Mouse (Mus musculus) MEL (cell line): Measurements from ENCODE around the gene Adam10. TPM values are rescaled to one million over a fixed set of nuclear protein-coding genes. Genes with fewer than 3 reads are reported as not detected.

Experiments used
- DNase-seq: peaks from one replicate; pipeline ENCODE4 v3.0.0; 2011; ENCODE audit warnings: low read depth, low spot score
- H3K27ac ChIP-seq: 2 replicates; pipeline ENCODE4 v1.5.1; 2012; ENCODE audit warnings: low read depth, mild to moderate bottlenecking, control low read depth, low read length, moderate library complexity; ENCODE audit not compliant: control insufficient read depth
- H3K27me3 ChIP-seq, 2 experiments: fragments of 150-350 bp in 1 of 2; sonication (generic) in 1 of 2; 2 replicates each; pipeline ENCODE4 v1.6.1; 2012; ENCODE audit warnings: low read length in 2 of 2, mild to moderate bottlenecking in 2 of 2, improper control_type of control experiment in 1 of 2, moderate library complexity in 1 of 2; ENCODE audit not compliant: insufficient read depth in 2 of 2, control insufficient read depth in 1 of 2
- H3K36me3 ChIP-seq, 2 experiments: 2 replicates each; pipeline ENCODE4 v1.6.1; 2012 to 2014; ENCODE audit warnings: low read length in 2 of 2, improper control_type of control experiment in 1 of 2, inconsistent platforms in 1 of 2, mild to moderate bottlenecking in 1 of 2; ENCODE audit not compliant: insufficient read depth in 2 of 2, control insufficient read depth in 1 of 2
- H3K4me1 ChIP-seq, 2 experiments: fragments of 150-350 bp in 1 of 2; sonication (generic) in 1 of 2; 2 replicates each; pipeline ENCODE4 v1.6.1; 2012; ENCODE audit warnings: low read length in 2 of 2, improper control_type of control experiment in 1 of 2, mild to moderate bottlenecking in 1 of 2; ENCODE audit not compliant: insufficient read depth in 2 of 2, control insufficient read depth in 1 of 2
- H3K4me3 ChIP-seq, 2 experiments: fragments of 150-350 bp in 1 of 2; sonication (generic) in 1 of 2; 2 replicates each; pipeline ENCODE4 v1.5.1; 2012; ENCODE audit warnings: low read depth in 2 of 2, low read length in 2 of 2, mild to moderate bottlenecking in 2 of 2, moderate library complexity in 2 of 2, control low read depth in 1 of 2, improper control_type of control experiment in 1 of 2; ENCODE audit not compliant: control insufficient read depth in 1 of 2, insufficient read depth in 1 of 2
- H3K79me2 ChIP-seq: 2 replicates; pipeline ENCODE4 v1.6.1; 2012; ENCODE audit warnings: mild to moderate bottlenecking, low read length, moderate library complexity; ENCODE audit not compliant: control insufficient read depth, poor library complexity, insufficient read depth
- H3K9ac ChIP-seq: 2 replicates; pipeline ENCODE4 v1.6.1; 2012; ENCODE audit warnings: low read depth, mild to moderate bottlenecking, control low read depth, low read length, moderate library complexity; ENCODE audit not compliant: control insufficient read depth, poor library complexity, severe bottlenecking
- H3K9me3 ChIP-seq: fragments of 150-350 bp; sonication (generic); replicated peaks from 2 replicates; pipeline ENCODE4 v1.6.1; 2012; ENCODE audit warnings: mild to moderate bottlenecking, low read length, improper control_type of control experiment, moderate library complexity; ENCODE audit not compliant: insufficient read depth
- CHD2 ChIP-seq: IDR thresholded peaks from 2 replicates; pipeline ENCODE4 v1.6.1; 2011; ENCODE audit warnings: low read length, improper control_type of control experiment
- CTCF ChIP-seq, 3 experiments: IDR thresholded peaks in 2 of 3; conservative IDR thresholded peaks in 1 of 3; 2 replicates each; pipeline ENCODE4 v1.5.1; 2011 to 2012; ENCODE audit warnings: low read length in 3 of 3, low read depth in 2 of 3, mild to moderate bottlenecking in 2 of 3, improper control_type of control experiment in 1 of 3, inconsistent platforms in 1 of 3, mixed read lengths in 1 of 3, moderate library complexity in 1 of 3; ENCODE audit not compliant: control insufficient read depth in 1 of 3, insufficient read depth in 1 of 3, poor library complexity in 1 of 3, severe bottlenecking in 1 of 3
- EP300 ChIP-seq, 2 experiments: IDR thresholded peaks; 2 replicates each; pipeline ENCODE4 v1.6.1; 2011; ENCODE audit warnings: improper control_type of control experiment in 2 of 2, low read length in 2 of 2, low read depth in 1 of 2, mild to moderate bottlenecking in 1 of 2
- ETS1 ChIP-seq: IDR thresholded peaks from 2 replicates; pipeline ENCODE4 v1.6.1; 2012; ENCODE audit warnings: low read depth, mild to moderate bottlenecking, inconsistent platforms, low read length, improper control_type of control experiment, moderate library complexity
- MAFK ChIP-seq: IDR thresholded peaks from 2 replicates; pipeline ENCODE4 v1.6.1; 2011; ENCODE audit warnings: low read depth, mild to moderate bottlenecking, low read length, improper control_type of control experiment, borderline replicate concordance
- MYC ChIP-seq: IDR thresholded peaks from 2 replicates; pipeline ENCODE4 v1.6.1; 2011; ENCODE audit warnings: low read depth, mild to moderate bottlenecking, low read length, improper control_type of control experiment, moderate library complexity
- NRF1 ChIP-seq: IDR thresholded peaks from 2 replicates; pipeline ENCODE4 v1.6.1; 2014; ENCODE audit warnings: low read depth, mild to moderate bottlenecking, inconsistent platforms, low read length, improper control_type of control experiment, moderate library complexity; ENCODE audit not compliant: poor library complexity, insufficient read depth, severe bottlenecking
- RAD21 ChIP-seq: IDR thresholded peaks from 2 replicates; pipeline ENCODE4 v1.6.1; 2011; ENCODE audit warnings: mild to moderate bottlenecking, low read depth, low read length, improper control_type of control experiment
- SMC3 ChIP-seq: IDR thresholded peaks from 2 replicates; pipeline ENCODE4 v1.6.1; 2011; ENCODE audit warnings: low read depth, low read length, improper control_type of control experiment
- TBP ChIP-seq: IDR thresholded peaks from 2 replicates; pipeline ENCODE4 v1.8.0; 2011; ENCODE audit warnings: low read depth, low read length, improper control_type of control experiment
- ZC3H11A ChIP-seq: IDR thresholded peaks from 2 replicates; pipeline ENCODE4 v1.6.1; 2012; ENCODE audit warnings: low read depth, mild to moderate bottlenecking, inconsistent platforms, low read length, improper control_type of control experiment
- polyA plus RNA-seq, 2 experiments: library from polyadenylated mRNA; stranded (reverse) in 1 of 2; unstranded in 1 of 2; fragments of >175 nt in 1 of 2; fragments of >200 nt in 1 of 2; gene quantifications; 2 replicates each; pipeline versions ENCODE4 v1.2.1 to v1.2.4; 2012; ENCODE audit warnings: low replicate concordance in 2 of 2, low read depth in 1 of 2; ENCODE audit not compliant: insufficient read length in 2 of 2, insufficient read depth in 1 of 2, missing spikeins in 1 of 2
- total RNA-seq: library from RNA; depleted of rRNA; stranded (reverse); fragments of 300-350 nt; gene quantifications from 2 replicates; pipeline ENCODE4 v1.2.3, GENCODE M21; 2012

The Adam10 gene
- total and polyA plus RNA-seq, 3 experiments = 20.3 to 127 (median 52.0) TPM

DNA sequence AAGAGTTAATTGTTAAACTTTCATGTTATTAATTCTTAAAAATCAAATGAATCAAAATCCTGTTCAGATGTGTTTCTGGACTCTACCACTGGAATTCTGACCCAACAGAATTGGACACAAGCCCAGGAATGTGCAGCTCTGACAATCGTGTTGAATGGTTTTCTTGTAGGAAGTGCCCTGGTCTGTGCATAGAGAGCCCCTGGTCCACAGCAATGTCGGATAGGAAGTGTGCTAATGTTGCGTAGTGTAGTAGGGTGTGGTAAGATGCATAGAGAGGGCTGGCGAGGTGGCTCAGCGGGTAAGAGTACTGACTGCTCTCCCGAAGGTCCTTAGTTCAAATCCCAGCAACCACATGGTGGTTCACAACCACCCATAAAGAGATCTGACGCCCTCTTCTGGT, 12.0 kb upstream of the Adam10 start:
- no peak overlapping the region for H3K9ac ChIP-seq
- peaks cover 12 to 24% of the 10 kb centered on the region in 2 experiments for H3K4me1 ChIP-seq
- peaks cover 0 to 18% of the 10 kb centered on the region in 2 experiments; a peak in 2 of 4 replicates for H3K36me3 ChIP-seq
- H3K27me3 ChIP-seq = no peaks in the 10 kb centered on the region
- H3K27ac ChIP-seq = no peak overlapping the region
- no peaks in the 10 kb centered on the region for H3K9me3 ChIP-seq
- no peak overlapping the region for H3K4me3 ChIP-seq
- DNase-seq = no peak
- TF ChIP-seq TBP = peak; percentile 84
- no peak for TF ChIP-seq MYC
- H3K79me2 ChIP-seq = no peaks in the 10 kb centered on the region

DNA sequence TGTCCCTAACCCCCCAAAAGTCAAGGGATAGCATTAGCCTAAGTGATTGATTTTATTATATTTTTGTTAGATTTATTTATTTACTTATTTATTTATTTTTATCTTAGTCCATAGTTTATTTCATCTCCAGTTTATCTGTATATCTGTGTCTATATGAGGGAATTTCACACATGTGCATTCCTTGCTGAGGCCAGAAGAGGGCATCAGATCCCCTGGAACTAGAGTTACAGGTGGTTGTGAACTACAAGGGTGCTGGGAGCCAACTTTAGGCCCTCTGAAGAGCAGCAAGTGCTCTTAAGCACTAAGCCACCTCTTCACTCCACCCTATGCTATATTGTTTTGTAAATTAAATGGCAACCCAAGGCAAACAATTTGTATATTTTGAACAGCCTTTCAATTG, 10.7 kb upstream of the Adam10 start:
- Histone ChIP-seq H3K27ac (no peak overlapping the region), H3K36me3 (peaks cover 0 to 21% of the 10 kb centered on the region in 2 experiments; a peak in 2 of 4 replicates), H3K79me2 (no peaks in the 10 kb centered on the region), H3K27me3 (no peaks in the 10 kb centered on the region), H3K4me3 (no peak overlapping the region), H3K9me3 (no peaks in the 10 kb centered on the region), H3K4me1 (peaks cover 12 to 24% of the 10 kb centered on the region in 2 experiments), H3K9ac (no peak overlapping the region)
- DNase-seq = peak; percentile 46
- TF ChIP-seq SMC3 (peak; percentile 73), ZC3H11A (peak; percentile 70), NRF1 (no peak), RAD21 (peak; percentile 68), CTCF (IDR thresholded peaks at IDR 0.05 in 2 of 3, conservative IDR thresholded peaks at IDR 0.05 in 1 of 3; ENCODE audit: control insufficient read depth in 1 of 3, insufficient read depth in 1 of 3, low read depth in 2 of 3, low read length in 3 of 3, poor library complexity in 1 of 3, severe bottlenecking in 1 of 3) (peak; percentile 45 to 61 (median 53))

DNA sequence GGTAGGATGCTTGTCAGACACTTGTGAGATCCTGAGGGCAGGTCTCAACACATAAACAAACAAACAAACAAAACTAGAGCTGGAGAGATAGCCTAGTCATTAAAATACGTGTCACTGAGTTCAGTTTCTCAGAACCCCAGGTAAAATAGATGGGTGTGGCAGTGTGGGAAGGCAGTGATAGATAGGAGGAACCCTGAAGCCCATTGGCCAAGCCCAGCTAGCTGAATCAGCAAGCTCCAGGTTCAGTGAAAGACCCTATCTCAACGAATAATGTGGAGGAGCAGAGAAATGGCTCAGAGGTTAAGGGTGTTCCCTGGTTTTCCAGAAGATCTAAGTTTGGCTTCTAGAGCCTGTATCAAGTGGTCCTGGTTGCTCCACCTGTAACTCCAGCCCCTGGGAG, 9.6 kb upstream of the Adam10 start:
- no peak overlapping the region for H3K9ac ChIP-seq
- no peaks in the 10 kb centered on the region for H3K27me3 ChIP-seq
- H3K36me3 ChIP-seq = peaks cover 0 to 21% of the 10 kb centered on the region in 2 experiments; a peak in 2 of 4 replicates
- no peaks in the 10 kb centered on the region for H3K79me2 ChIP-seq
- no peak for DNase-seq
- TF ChIP-seq ETS1 (peak; percentile 21; the same call in 1 of the 2 replicates), MAFK (peak; percentile 12), EP300 (IDR thresholded peaks at IDR 0.05; ENCODE audit: low read depth in 1 of 2, low read length in 2 of 2) (peak; percentile 23 to 29; a peak in 1 of 4 replicates), CHD2 (no peak)
- no peak overlapping the region for H3K27ac ChIP-seq
- no peaks in the 10 kb centered on the region for H3K9me3 ChIP-seq
- 0 out of 4 replicates have a peak overlapping the region, but pooled peaks of 1 of the 2 experiments have one; percentile 3 for H3K4me3 ChIP-seq
- peaks cover 12 to 24% of the 10 kb centered on the region in 2 experiments for H3K4me1 ChIP-seq
